Mouse (Mus musculus) hindbrain, embryonic 14.5 days (tissue): ENCODE results near the gene Hoxd11. TPM values are rescaled to one million over a fixed set of nuclear protein-coding genes. Genes with fewer than 3 reads are reported as not detected.
A peak's percentile ranks its signal among the peaks of the same experiment; 100 is the strongest.

Experiments used
- ATAC-seq: fragments of 200-750 bp; cut with Nextera tagmentation; 2 replicates; pipeline ENCODE4 v1.8.0; 2017; ENCODE audit warnings: moderate number of reproducible peaks, mild to moderate bottlenecking, moderate TSS enrichment, moderate library complexity; ENCODE audit not compliant: low FRiP score
- DNase-seq: peaks from one replicate; pipeline ENCODE4 v3.0.0-alpha.2; 2015; ENCODE audit warnings: low spot score
- H3K27ac ChIP-seq: fragments of 300-500 bp; sonication (generic); 2 replicates; pipeline ENCODE4 v1.5.1; 2014; ENCODE audit warnings: mild to moderate bottlenecking, moderate library complexity
- H3K27me3 ChIP-seq: fragments of 300-500 bp; sonication (generic); 2 replicates; pipeline ENCODE4 v1.6.1; 2014; ENCODE audit warnings: mild to moderate bottlenecking, low read length, mixed read lengths; ENCODE audit not compliant: control insufficient read depth, insufficient read depth
- H3K36me3 ChIP-seq: fragments of 300-500 bp; sonication (generic); replicated peaks from 2 replicates; pipeline ENCODE4 v1.6.1; 2014; ENCODE audit not compliant: control insufficient read depth, insufficient read depth
- H3K4me1 ChIP-seq: fragments of 300-500 bp; sonication (generic); replicated peaks from 2 replicates; pipeline ENCODE4 v1.6.1; 2014; ENCODE audit warnings: antibody characterized with exemption, low read length, mixed read lengths; ENCODE audit not compliant: control insufficient read depth, insufficient read depth
- H3K4me2 ChIP-seq: fragments of 300-500 bp; sonication (generic); replicated peaks from 2 replicates; pipeline ENCODE4 v1.6.1; 2014; ENCODE audit warnings: mild to moderate bottlenecking, moderate library complexity
- H3K4me3 ChIP-seq: fragments of 300-500 bp; sonication (generic); replicated peaks from 2 replicates; pipeline ENCODE4 v1.5.1; 2014; ENCODE audit warnings: mild to moderate bottlenecking, low read length
- H3K9ac ChIP-seq: fragments of 300-500 bp; sonication (generic); 2 replicates; pipeline ENCODE4 v1.6.1; 2014
- H3K9me3 ChIP-seq: fragments of 300-500 bp; sonication (generic); 2 replicates; pipeline ENCODE4 v1.6.1; 2016; ENCODE audit warnings: low read length; ENCODE audit not compliant: control insufficient read depth
- WGBS: fragments of 180-500 bp; shearing (Covaris S2); extraction: QIAGEN DNeasy Blood & Tissue Kit; methylation state at CpG from one replicate; pipeline ENCODE4 v1.1.7; 2014; 5-methylcytosine and 5-hydroxymethylcytosine counted together
- polyA plus RNA-seq: library from polyadenylated mRNA; unstranded; fragments of >200 nt; fragmentation: Nextera tagmentation; extraction: Ambion mirVana; gene quantifications from 2 replicates; pipeline ENCODE4 v1.2.1, GENCODE M21; 2014

The Hoxd11 gene
- polyA plus RNA-seq, 1 experiment from 2014 or later, result not detected

DNA sequence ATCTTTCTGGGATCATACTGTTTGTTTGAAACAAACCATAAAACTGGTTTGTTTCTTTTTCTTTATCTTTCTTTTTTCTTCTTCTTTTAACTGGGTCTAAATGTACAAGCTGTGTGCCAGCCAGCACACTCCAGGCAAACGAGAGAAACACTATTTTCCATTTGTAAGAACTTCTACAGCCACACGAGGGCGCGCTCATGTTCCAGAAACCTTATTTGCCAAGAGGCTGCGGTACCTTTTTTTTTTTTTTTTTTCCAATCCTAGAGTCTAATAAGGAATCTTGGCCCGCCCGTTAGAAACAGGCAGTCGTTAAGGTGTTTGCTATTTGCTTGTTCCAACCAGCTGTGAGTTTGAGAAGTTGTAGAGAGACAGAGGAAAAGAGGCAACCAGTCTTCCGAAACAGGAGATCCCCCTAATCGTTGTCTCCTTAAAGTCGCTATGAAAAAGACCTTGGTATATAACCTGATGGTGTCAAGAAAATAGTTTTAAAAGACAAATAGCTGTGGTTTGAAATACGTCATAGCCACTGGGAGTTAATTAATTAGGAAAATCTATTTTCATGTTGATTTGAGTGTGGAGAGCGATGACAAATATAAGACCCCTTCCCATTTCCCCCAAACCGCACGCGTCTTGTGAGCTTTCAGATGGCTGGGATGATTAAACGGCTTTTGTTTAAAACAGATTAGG is 7.1 kb downstream of the Hoxd11 start:
- Histone ChIP-seq H3K4me1 (0 out of 2 replicates have a peak, but pooled peaks cover under 1% of the 10 kb centered on the region), H3K9me3 (peaks cover 1% of the 10 kb centered on the region; the same call in 1 of the 2 replicates), H3K4me3 (no peak overlapping the region), H3K4me2 (no peak overlapping the region), H3K36me3 (no peaks in the 10 kb centered on the region), H3K27me3 (peaks cover 98% of the 10 kb centered on the region), H3K27ac (no peak overlapping the region), H3K9ac (no peak overlapping the region)
- WGBS, result 5% methylated on average over 17 of the region's 17 CpGs
- ATAC-seq, result no peak
- peak; percentile 74 for DNase-seq

DNA sequence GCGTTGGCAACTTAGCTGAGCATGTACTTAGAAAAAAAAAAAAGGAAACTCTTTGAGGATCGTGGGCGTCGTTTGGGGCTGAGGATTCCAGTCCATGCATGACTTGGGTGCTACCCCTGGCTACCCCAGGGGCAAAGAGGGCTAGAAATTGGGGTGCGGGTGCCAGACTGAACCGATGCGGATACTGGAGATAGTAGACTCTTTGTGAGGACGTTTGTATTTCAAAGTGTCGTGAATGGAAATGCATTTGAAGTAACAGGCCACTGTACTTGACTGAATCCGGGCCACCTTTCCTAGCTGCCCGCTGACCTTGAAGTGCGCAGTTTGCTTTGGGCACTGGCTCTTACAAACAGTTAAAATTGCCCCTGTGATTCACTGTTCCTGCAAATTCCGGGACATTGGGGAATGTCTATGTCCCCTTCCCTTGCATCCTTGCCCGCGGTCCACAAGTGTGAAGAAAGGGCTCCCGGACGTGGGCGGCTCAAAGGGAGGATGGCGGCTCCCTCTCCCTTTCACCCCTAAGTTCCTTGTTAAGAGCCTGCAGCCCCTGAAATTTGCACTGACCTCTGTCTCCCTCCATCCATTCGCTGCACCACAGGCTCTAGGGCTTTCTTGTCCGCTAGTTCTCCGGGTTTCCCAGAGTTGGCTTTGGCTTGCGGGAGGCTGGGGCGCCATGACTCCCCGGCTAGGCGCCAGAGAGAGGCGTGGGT is 7.8 kb downstream of the Hoxd11 start:
- 0 out of 2 replicates have a peak, but pooled peaks cover 5% of the 10 kb centered on the region for H3K4me1 ChIP-seq
- no peak overlapping the region for H3K4me3 ChIP-seq
- no peak for DNase-seq
- WGBS, result 2% methylated on average over 27 of the region's 27 CpGs
- no peaks in the 10 kb centered on the region for H3K36me3 ChIP-seq
- H3K27me3 ChIP-seq, result peaks cover 98% of the 10 kb centered on the region
- no peak for ATAC-seq
- H3K9ac ChIP-seq, result no peak overlapping the region
- peaks cover 3% of the 10 kb centered on the region; the same call in 1 of the 2 replicates for H3K9me3 ChIP-seq
- no peak overlapping the region for H3K27ac ChIP-seq
- no peak overlapping the region for H3K4me2 ChIP-seq

DNA sequence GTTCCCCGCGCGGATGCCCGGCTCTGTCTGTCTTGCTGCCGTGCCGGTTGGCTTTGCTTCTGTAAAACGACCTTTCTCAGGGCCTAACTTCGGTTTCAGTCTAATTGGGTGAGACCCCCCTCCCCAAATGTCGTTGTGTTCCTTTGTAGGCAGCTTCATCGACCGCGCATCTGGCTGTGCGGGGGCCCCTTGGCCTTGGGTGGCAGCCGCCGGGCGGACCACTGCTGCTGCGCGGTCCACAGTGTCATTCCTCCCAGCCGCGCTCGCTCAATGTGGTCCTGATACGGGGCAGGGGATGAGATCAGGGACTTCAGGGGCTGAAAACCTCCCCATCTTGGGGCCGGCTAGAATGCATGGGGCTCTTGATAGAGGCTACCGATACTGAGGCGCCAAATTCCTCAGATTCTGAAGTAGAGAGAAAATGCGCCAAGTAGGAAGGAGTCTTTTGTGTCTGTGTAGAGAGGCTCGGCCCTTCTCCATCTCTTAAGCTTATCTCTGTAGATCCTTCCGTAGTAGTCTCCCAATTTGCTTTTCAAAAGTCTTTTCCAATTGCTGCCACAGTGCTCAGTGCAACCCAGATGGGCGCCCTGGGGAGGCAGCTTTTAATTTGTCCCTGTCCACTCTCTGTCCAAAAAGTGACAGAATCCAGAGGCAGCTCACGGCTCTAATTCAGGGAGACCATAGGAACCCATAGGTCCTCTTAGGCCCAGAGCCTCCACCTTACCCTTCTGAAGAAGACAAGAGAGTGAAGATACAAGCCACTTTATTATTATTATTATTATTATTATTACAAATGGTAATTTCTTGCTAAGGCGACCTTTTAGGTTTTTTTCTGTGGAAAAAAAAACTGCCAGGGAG is 8.6 kb downstream of the Hoxd11 start:
- H3K9me3 ChIP-seq, result peaks cover 3% of the 10 kb centered on the region; the same call in 1 of the 2 replicates
- H3K27ac ChIP-seq, result no peak overlapping the region
- no peaks in the 10 kb centered on the region for H3K36me3 ChIP-seq
- ATAC-seq, result no peak
- WGBS, result under 1% methylated on average over 31 of the region's 31 CpGs
- H3K4me1 ChIP-seq, result 0 out of 2 replicates have a peak, but pooled peaks cover 5% of the 10 kb centered on the region
- H3K27me3 ChIP-seq, result peaks cover 99% of the 10 kb centered on the region
- no peak overlapping the region for H3K9ac ChIP-seq
- no peak for DNase-seq
- H3K4me3 ChIP-seq, result no peak overlapping the region
- H3K4me2 ChIP-seq, result no peak overlapping the region

DNA sequence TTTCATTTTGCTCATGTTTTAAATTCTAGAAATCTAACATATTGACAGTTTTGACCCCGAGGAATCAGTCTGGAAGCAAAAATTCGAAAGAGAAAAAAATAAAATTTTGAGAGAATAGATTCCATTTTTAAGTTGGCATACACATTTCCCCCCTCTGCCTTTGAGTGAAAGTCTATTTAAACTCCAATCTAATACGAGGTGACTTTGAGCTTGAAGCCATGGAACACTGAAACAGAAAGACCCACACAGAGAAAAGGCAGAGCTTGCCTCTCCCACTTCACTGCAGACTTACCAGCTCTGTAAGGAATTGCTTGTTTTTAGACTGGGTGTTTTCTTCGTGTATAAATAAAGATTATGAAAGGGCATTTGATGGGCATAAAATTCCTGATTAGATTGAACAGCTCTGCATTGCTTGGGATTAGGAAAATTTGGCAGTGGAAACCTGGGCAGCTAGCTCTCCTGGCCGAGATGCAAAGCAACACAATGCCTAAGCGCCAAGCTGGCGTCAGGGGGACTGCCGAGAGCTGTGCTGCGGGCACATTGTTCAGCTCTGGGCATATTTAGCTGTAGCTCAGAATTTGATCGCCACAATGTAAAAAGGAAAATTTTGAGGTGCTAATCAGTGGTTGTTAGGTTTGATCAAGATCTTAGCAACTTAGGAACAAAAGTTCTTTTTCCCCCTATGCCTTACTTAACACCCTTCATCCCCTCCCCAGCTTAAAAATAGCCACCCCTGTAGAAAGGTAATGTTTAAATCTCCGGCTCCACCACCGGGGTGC is 9.6 kb downstream of the Hoxd11 start:
- Histone ChIP-seq H3K9me3 (peaks cover 3% of the 10 kb centered on the region; the same call in 1 of the 2 replicates), H3K27me3 (peaks cover 99% of the 10 kb centered on the region), H3K36me3 (no peaks in the 10 kb centered on the region), H3K4me3 (no peak overlapping the region), H3K9ac (no peak overlapping the region), H3K4me1 (0 out of 2 replicates have a peak, but pooled peaks cover 5% of the 10 kb centered on the region), H3K27ac (no peak overlapping the region), H3K4me2 (no peak overlapping the region)
- WGBS, result 3% methylated on average over 12 of the region's 12 CpGs
- DNase-seq (no peak), ATAC-seq (no peak)

- no peak overlapping the region for H3K4me2 ChIP-seq
Measured at GRCm38 (mm10) chr2:74689574-74690337, 10.4 kb downstream of the Hoxd11 start.

GRCm38 (mm10) chr2:74690338-74690716 is 11.0 kb downstream of the Hoxd11 start:
- Histone ChIP-seq H3K4me2 (no peak overlapping the region), H3K9ac (no peak overlapping the region), H3K27me3 (peaks cover 99% of the 10 kb centered on the region), H3K9me3 (peaks cover 3% of the 10 kb centered on the region; the same call in 1 of the 2 replicates), H3K36me3 (no peaks in the 10 kb centered on the region), H3K4me3 (no peak overlapping the region), H3K4me1 (0 out of 2 replicates have a peak, but pooled peaks cover 5% of the 10 kb centered on the region), H3K27ac (no peak overlapping the region)
- DNase-seq (no peak), ATAC-seq (no peak)
- 8% methylated on average over 8 of the region's 8 CpGs for WGBS

More at GRCm38 (mm10) chr2:74689574-74690337, 10.4 kb downstream of the Hoxd11 start:
- DNase-seq (no peak), ATAC-seq (no peak)
- H3K4me1 ChIP-seq, result 0 out of 2 replicates have a peak, but pooled peaks cover 5% of the 10 kb centered on the region
- no peak overlapping the region for H3K4me3 ChIP-seq
- no peak overlapping the region for H3K27ac ChIP-seq
- no peak overlapping the region for H3K9ac ChIP-seq
- peaks cover 99% of the 10 kb centered on the region for H3K27me3 ChIP-seq
- under 1% methylated on average over 24 of the region's 24 CpGs for WGBS
- no peaks in the 10 kb centered on the region for H3K36me3 ChIP-seq
- peaks cover 3% of the 10 kb centered on the region; the same call in 1 of the 2 replicates for H3K9me3 ChIP-seq

- H3K4me2 ChIP-seq, result no peak within 1 kb of the TSS
- no peak within 1 kb of the TSS for H3K4me3 ChIP-seq
- H3K9me3 ChIP-seq, result peaks cover 3% of the 10 kb centered on the region; the same call in 1 of the 2 replicates
- no peak for ATAC-seq
- DNase-seq, result no peak
- 1% methylated on average over 56 of the region's 56 CpGs for WGBS
- no peak within 1 kb of the TSS for H3K27ac ChIP-seq
- 0 out of 2 replicates have a peak, but pooled peaks cover 5% of the 10 kb centered on the region for H3K4me1 ChIP-seq
- no peak within 1 kb of the TSS for H3K9ac ChIP-seq
- H3K36me3 ChIP-seq, result no peaks in the 10 kb centered on the region
- H3K27me3 ChIP-seq, result peaks cover 99% of the 10 kb centered on the region
Measured at GRCm38 (mm10) chr2:74691022-74691951, 11.9 kb downstream of the Hoxd11 start, which contains the start of gene Hoxd10. TSS of gene Hoxd10 (plus strand) at chr2:74691924.
